Mouse (Mus musculus) thymus, adult 2 months (tissue): ENCODE data around the gene Chst12.

Source experiments
- CTCF ChIP-seq: fragments of 200-500 bp; IDR thresholded peaks from 2 replicates; pipeline ENCODE4 v1.5.1; 2012; ENCODE audit warnings: mild to moderate bottlenecking, control low read depth, low read length, moderate library complexity, borderline replicate concordance; ENCODE audit not compliant: control insufficient read depth, poor library complexity, insufficient read depth; ENCODE audit errors: extremely low read depth
- POLR2A ChIP-seq: fragments of 200-500 bp; IDR thresholded peaks from 2 replicates; pipeline ENCODE4 v1.6.1; 2012; ENCODE audit warnings: mild to moderate bottlenecking, low read length, control low read depth, moderate library complexity; ENCODE audit not compliant: control insufficient read depth, poor library complexity, insufficient read depth; ENCODE audit errors: extremely low read depth

- TF ChIP-seq CTCF (no peak), POLR2A (no peak)
Measured at GRCm38 (mm10) chr5:140553719-140554118, 48.4 kb downstream of the Chst12 start.
